Mouse (Mus musculus) MEL (cell line): ENCODE results near the gene Pcx.

ENCODE experiments used
- CTCF ChIP-seq, 3 experiments: IDR thresholded peaks in 2 of 3; conservative IDR thresholded peaks in 1 of 3; 2 replicates each; pipeline ENCODE4 v1.5.1; 2011 to 2012; ENCODE audit warnings: low read length in 3 of 3, low read depth in 2 of 3, mild to moderate bottlenecking in 2 of 3, improper control_type of control experiment in 1 of 3, inconsistent platforms in 1 of 3, mixed read lengths in 1 of 3, moderate library complexity in 1 of 3; ENCODE audit not compliant: control insufficient read depth in 1 of 3, insufficient read depth in 1 of 3, poor library complexity in 1 of 3, severe bottlenecking in 1 of 3
- GATA1 ChIP-seq: IDR thresholded peaks from 2 replicates; pipeline ENCODE4 v1.6.1; 2011; ENCODE audit warnings: low read depth, low read length, improper control_type of control experiment
- MAX ChIP-seq: IDR thresholded peaks from 2 replicates; pipeline ENCODE4 v1.6.1; 2011; ENCODE audit warnings: low read length, improper control_type of control experiment
- NELFE ChIP-seq: IDR thresholded peaks from 2 replicates; pipeline ENCODE4 v1.6.1; 2011; ENCODE audit warnings: low read depth, low read length, improper control_type of control experiment
- POLR2A ChIP-seq, 2 experiments: IDR thresholded peaks; 2 replicates each; pipeline ENCODE4 v1.6.1; 2011 to 2012; ENCODE audit warnings: low read length in 2 of 2, mild to moderate bottlenecking in 2 of 2, control low read depth in 1 of 2, improper control_type of control experiment in 1 of 2, low read depth in 1 of 2, moderate library complexity in 1 of 2; ENCODE audit not compliant: control insufficient read depth in 1 of 2, insufficient read depth in 1 of 2, poor library complexity in 1 of 2
- TCF12 ChIP-seq: IDR thresholded peaks from 2 replicates; pipeline ENCODE4 v1.6.1; 2014; ENCODE audit warnings: low read depth, mild to moderate bottlenecking, inconsistent platforms, low read length, improper control_type of control experiment, moderate library complexity
- USF1 ChIP-seq: IDR thresholded peaks from 2 replicates; pipeline ENCODE4 v1.6.1; 2014; ENCODE audit warnings: low read depth, mild to moderate bottlenecking, inconsistent platforms, low read length, improper control_type of control experiment, moderate library complexity
- ZC3H11A ChIP-seq: IDR thresholded peaks from 2 replicates; pipeline ENCODE4 v1.6.1; 2012; ENCODE audit warnings: low read depth, mild to moderate bottlenecking, inconsistent platforms, low read length, improper control_type of control experiment

DNA sequence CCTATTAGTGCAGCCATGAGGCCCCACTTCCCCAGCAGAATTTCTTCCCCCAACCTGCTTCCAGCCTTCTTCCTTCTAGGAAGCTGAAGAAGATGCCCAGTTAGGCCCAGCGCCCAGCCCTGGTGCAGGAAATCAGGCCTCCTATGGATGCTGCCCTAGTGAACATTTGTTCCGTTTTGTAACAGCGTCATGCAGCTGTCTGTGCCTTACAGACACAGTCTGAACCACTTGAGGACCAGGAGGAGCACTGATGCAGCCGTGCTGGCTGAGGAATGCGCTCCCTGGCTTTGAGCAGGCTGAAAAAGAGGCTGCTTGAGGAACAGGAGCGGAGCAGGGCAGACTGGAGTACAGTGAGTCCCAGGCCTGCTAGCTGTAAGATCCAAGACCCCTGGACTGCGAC is 15.6 kb upstream of the Pcx start:
- TF ChIP-seq MAX (no peak), GATA1 (no peak), USF1 (no peak), POLR2A (IDR thresholded peaks at IDR 0.05; ENCODE audit: control insufficient read depth in 1 of 2, insufficient read depth in 1 of 2, low read depth in 1 of 2, low read length in 2 of 2, poor library complexity in 1 of 2) (no peak), CTCF (IDR thresholded peaks at IDR 0.05 in 2 of 3, conservative IDR thresholded peaks at IDR 0.05 in 1 of 3; ENCODE audit: control insufficient read depth in 1 of 3, insufficient read depth in 1 of 3, low read depth in 2 of 3, low read length in 3 of 3, poor library complexity in 1 of 3, severe bottlenecking in 1 of 3) (no peak), TCF12 (no peak), NELFE (no peak), ZC3H11A (no peak)
